Mouse (Mus musculus) cortical plate, adult 2 months (tissue): ENCODE measurements at regions not wholly inside any gene's neighbourhood (a gene's known extent, or its start where the extent isn't known, plus 50 kb on each side); places are given as distances from the start of the nearest gene placed in this dataset.

Experiments
- CTCF ChIP-seq: fragments of 200-500 bp; IDR thresholded peaks from 2 replicates; pipeline ENCODE4 v1.5.1; 2011; ENCODE audit warnings: mild to moderate bottlenecking, control low read depth, low read length; ENCODE audit not compliant: insufficient read depth; ENCODE audit errors: extremely low read depth
- POLR2A ChIP-seq: fragments of 200-500 bp; IDR thresholded peaks from 2 replicates; pipeline ENCODE4 v1.6.1; 2011; ENCODE audit warnings: mild to moderate bottlenecking, low read length, control low read depth; ENCODE audit not compliant: insufficient read depth; ENCODE audit errors: extremely low read depth

DNA sequence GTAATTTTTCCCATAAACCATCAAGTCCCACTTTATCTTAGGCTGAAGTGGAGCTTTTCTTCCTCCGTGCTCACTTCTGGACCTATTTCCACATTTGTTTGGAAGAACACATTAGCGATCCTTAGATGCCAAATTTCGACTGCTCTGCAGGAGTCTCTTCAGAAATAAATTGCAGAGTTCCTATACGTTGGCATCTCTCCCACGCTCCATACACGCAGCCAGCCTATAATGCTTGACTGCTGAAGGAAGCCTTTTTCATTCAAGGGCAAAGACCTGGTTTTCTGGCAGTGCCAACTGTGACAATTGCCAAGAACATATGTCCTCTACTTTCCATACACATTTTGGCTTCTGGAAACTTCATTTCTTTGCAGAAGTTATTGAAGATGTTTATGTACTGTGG, 258.1 kb downstream of the Tmsb4x start:
- no peak for TF ChIP-seq POLR2A
- no peak for TF ChIP-seq CTCF
